Mouse (Mus musculus) cortical plate, adult 2 months (tissue): ENCODE measurements around the gene Asrgl1.

Experiments
- CTCF ChIP-seq: fragments of 200-500 bp; IDR thresholded peaks from 2 replicates; pipeline ENCODE4 v1.5.1; 2011; ENCODE audit warnings: mild to moderate bottlenecking, control low read depth, low read length; ENCODE audit not compliant: insufficient read depth; ENCODE audit errors: extremely low read depth
- POLR2A ChIP-seq: fragments of 200-500 bp; IDR thresholded peaks from 2 replicates; pipeline ENCODE4 v1.6.1; 2011; ENCODE audit warnings: mild to moderate bottlenecking, low read length, control low read depth; ENCODE audit not compliant: insufficient read depth; ENCODE audit errors: extremely low read depth

DNA sequence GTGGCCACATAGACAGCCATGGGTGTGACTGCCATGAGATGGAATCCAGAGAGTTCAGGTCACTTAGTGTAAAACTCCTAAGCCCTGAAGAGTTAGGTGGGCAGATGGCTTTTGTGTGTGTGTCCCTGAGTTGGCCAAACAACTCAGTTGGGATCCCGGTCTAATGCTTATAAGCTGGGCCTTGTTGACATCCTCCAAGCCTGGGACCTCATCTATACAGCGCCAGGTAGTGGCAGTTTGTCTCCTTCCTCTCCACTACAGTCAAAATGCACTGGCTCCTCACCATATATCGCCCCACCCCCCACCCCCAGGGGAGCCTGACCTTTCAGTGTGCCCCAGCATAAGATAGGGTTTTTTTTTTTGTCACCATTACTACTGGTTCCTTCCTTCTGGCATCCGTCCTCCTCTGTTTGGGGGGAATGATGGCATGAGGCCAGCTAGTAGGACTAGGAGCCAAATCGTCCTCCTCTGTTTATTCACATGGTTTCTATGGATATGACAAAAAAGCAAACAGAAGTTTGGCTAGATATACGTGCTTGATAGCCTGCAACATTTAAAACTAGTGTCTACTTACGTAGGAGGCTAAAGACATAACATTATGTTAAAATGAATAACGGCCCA, 65.6 kb downstream of the Asrgl1 start:
- TF ChIP-seq CTCF, result no peak
- TF ChIP-seq POLR2A, result no peak
